ENCODE assay signal across 8 mouse cellular contexts in the genomic region with DNA sequence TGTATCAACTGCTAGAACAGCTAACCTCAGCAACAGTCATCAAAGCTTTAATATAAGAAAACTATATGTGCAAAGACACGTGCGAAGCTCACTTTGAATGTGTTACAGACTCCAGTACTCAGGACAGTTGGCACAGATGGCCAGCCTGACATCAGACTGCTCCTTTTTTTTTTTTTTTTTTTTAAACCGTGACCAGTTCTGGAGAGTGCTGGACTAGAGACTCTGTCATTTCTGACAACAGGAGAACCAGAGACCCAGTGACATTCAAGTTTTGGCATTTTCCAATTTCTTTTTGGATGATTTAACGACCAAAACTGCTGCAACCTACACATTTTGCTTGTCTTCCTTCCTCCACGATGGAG.
DNase-seq lines count a peak whose midpoint lies in the region; ATAC-seq and TF ChIP-seq lines count a peak whose summit lies in the region.
"Had no signal": no experiment of that assay in that cellular context is flagged by ENCODE, and none has a peak within 500 bp of the region (broad histone marks: within the 10 kb centered on the region; RNA-seq: fewer than 3 reads in every experiment).

No protein-coding gene starts in this region.

- TF ChIP-seq POLR2A in cortical plate, adult 2 months (IDR thresholded peaks at IDR 0.05; ENCODE audit: extremely low read depth, insufficient read depth, low read length) = no peak

- ATAC-seq in hindbrain, postnatal 0 days = peak; percentile 61
- ATAC-seq in hindbrain, embryonic 12.5 days (ENCODE audit: low FRiP score) = no peak
- ATAC-seq in neural tube, embryonic 11.5 days (ENCODE audit: insufficient read depth, low FRiP score, low TSS enrichment) = 0 out of 2 replicates have a peak, but pooled peaks have one; percentile 35
- no peak for ATAC-seq in stomach, embryonic 15.5 days (ENCODE audit: insufficient read depth, low FRiP score, low read depth)

- no peaks in the 10 kb centered on the region for H3K4me1 ChIP-seq in hindbrain, postnatal 0 days (ENCODE audit: insufficient read depth, low read length)
- no peaks in the 10 kb centered on the region for H3K4me1 ChIP-seq in hindbrain, embryonic 12.5 days
- no peaks in the 10 kb centered on the region for H3K4me1 ChIP-seq in neural tube, embryonic 11.5 days (ENCODE audit: control insufficient read depth, insufficient read depth, low read length)
- H3K4me1 ChIP-seq in cortical plate, adult 2 months (ENCODE audit: control insufficient read depth, insufficient read depth, low read length) = peaks cover 1% of the 10 kb centered on the region; the same call in 1 of the 2 replicates
- 0 out of 2 replicates have a peak, but pooled peaks cover 3% of the 10 kb centered on the region for H3K4me1 ChIP-seq in stomach, embryonic 15.5 days

- no peak overlapping the region for H3K9ac ChIP-seq in hindbrain, postnatal 0 days (replicated peaks; ENCODE audit: low read length)
- H3K9ac ChIP-seq in hindbrain, embryonic 12.5 days = no peak overlapping the region
- H3K9ac ChIP-seq in neural tube, embryonic 11.5 days (ENCODE audit: low read length) = no peak overlapping the region
- H3K9ac ChIP-seq in stomach, embryonic 15.5 days = no peak overlapping the region

- no peak for TF ChIP-seq CTCF in hindbrain, postnatal 0 days (IDR thresholded peaks at IDR 0.05; ENCODE audit: low read depth)
- TF ChIP-seq CTCF in cortical plate, adult 2 months (IDR thresholded peaks at IDR 0.05; ENCODE audit: extremely low read depth, insufficient read depth, low read length) = no peak

- H3K4me2 ChIP-seq in hindbrain, postnatal 0 days (ENCODE audit: low read depth, low read length) = peak overlapping the region; percentile 3; the same call in 1 of the 2 replicates
- H3K4me2 ChIP-seq in hindbrain, embryonic 12.5 days (replicated peaks) = no peak overlapping the region
- H3K4me2 ChIP-seq in neural tube, embryonic 11.5 days (ENCODE audit: low read depth) = no peak overlapping the region
- H3K4me2 ChIP-seq in stomach, embryonic 15.5 days = no peak overlapping the region

- no peak overlapping the region for H3K4me3 ChIP-seq in hindbrain, postnatal 0 days (ENCODE audit: low read length)
- no peak overlapping the region for H3K4me3 ChIP-seq in hindbrain, embryonic 12.5 days
- no peak overlapping the region for H3K4me3 ChIP-seq in neural tube, embryonic 11.5 days (ENCODE audit: low read depth, low read length)
- H3K4me3 ChIP-seq in cortical plate, adult 2 months (ENCODE audit: insufficient read depth, low read length) = no peak overlapping the region
- no peak overlapping the region for H3K4me3 ChIP-seq in stomach, embryonic 15.5 days (replicated peaks)

- 36% methylated on average over 5 of the region's 5 CpGs for WGBS in hindbrain, postnatal 0 days
- WGBS in hindbrain, embryonic 12.5 days = 57% methylated on average over 5 of the region's 5 CpGs
- WGBS in neural tube, embryonic 11.5 days = 51% methylated on average over 5 of the region's 5 CpGs
- whole genome bisulfite sequencing in stomach, embryonic 15.5 days = 49% methylated on average over 5 of the region's 5 CpGs

- no peaks in the 10 kb centered on the region for H3K27me3 ChIP-seq in hindbrain, postnatal 0 days (ENCODE audit: insufficient read depth, low read length)
- no peaks in the 10 kb centered on the region for H3K27me3 ChIP-seq in hindbrain, embryonic 12.5 days
- no peaks in the 10 kb centered on the region for H3K27me3 ChIP-seq in neural tube, embryonic 11.5 days (ENCODE audit: control insufficient read depth, insufficient read depth, low read length)
- H3K27me3 ChIP-seq in stomach, embryonic 15.5 days (replicated peaks) = no peaks in the 10 kb centered on the region

- no peaks in the 10 kb centered on the region for H3K9me3 ChIP-seq in hindbrain, postnatal 0 days (ENCODE audit: low read length)
- H3K9me3 ChIP-seq in hindbrain, embryonic 12.5 days (replicated peaks) = no peaks in the 10 kb centered on the region
- H3K9me3 ChIP-seq in neural tube, embryonic 11.5 days (ENCODE audit: control insufficient read depth, low read length) = no peaks in the 10 kb centered on the region
- H3K9me3 ChIP-seq in stomach, embryonic 15.5 days = no peaks in the 10 kb centered on the region

- DNase-seq in hindbrain, postnatal 0 days (ENCODE audit: low spot score) = no peak
- DNase-seq in neural tube, embryonic 11.5 days (ENCODE audit: low spot score) = no peak
- DNase-seq in neural tube, embryonic 10.5 days (ENCODE audit: extremely low spot score, low spot score) = no peak
- DNase-seq in testis, postnatal 14 days (ENCODE audit: low spot score) = no peak
- DNase-seq: right cerebral cortex, postnatal 4 days had no signal

- no peak overlapping the region for H3K27ac ChIP-seq in hindbrain, postnatal 0 days
- no peak overlapping the region for H3K27ac ChIP-seq in hindbrain, embryonic 12.5 days
- no peak overlapping the region for H3K27ac ChIP-seq in neural tube, embryonic 11.5 days (ENCODE audit: low read depth, low read length)
- 0 out of 2 replicates have a peak overlapping the region, but pooled peaks have one; percentile 0 for H3K27ac ChIP-seq in cortical plate, adult 2 months (ENCODE audit: insufficient read depth, low read length)
- peak overlapping the region; percentile 18 for H3K27ac ChIP-seq in stomach, embryonic 15.5 days

- no peaks in the 10 kb centered on the region for H3K36me3 ChIP-seq in hindbrain, postnatal 0 days (ENCODE audit: insufficient read depth, low read length)
- H3K36me3 ChIP-seq in hindbrain, embryonic 12.5 days = no peaks in the 10 kb centered on the region
- H3K36me3 ChIP-seq in neural tube, embryonic 11.5 days (ENCODE audit: control insufficient read depth, insufficient read depth, low read length) = no peaks in the 10 kb centered on the region
- H3K36me3 ChIP-seq in stomach, embryonic 15.5 days = no peaks in the 10 kb centered on the region

Comparison
In these comparisons a context has a peak if more than half of its experiments do, and no peak if none do; other contexts are left out.
1. ATAC-seq: peak in hindbrain, postnatal 0 days (single experiment) and neural tube, embryonic 11.5 days (single experiment); none in hindbrain, embryonic 12.5 days (single experiment) and stomach, embryonic 15.5 days (single experiment).
2. H3K27ac ChIP-seq: peak in cortical plate, adult 2 months (single experiment) and stomach, embryonic 15.5 days (single experiment); none in hindbrain, postnatal 0 days (single experiment), hindbrain, embryonic 12.5 days (single experiment) and neural tube, embryonic 11.5 days (single experiment).